Mouse (Mus musculus): Measurements from ENCODE around the gene Tusc2.
"Not testable (repeated sequence)": the region's sequence is repeated elsewhere in the genome, so short reads cannot be mapped to it uniquely, and the experiment has no call there.

Gene Tusc2

GRCm38 (mm10) chr9:107568331-107569261, 5.5 kb downstream of the Tusc2 start:
- peak; percentile 61 for DNase-seq (ENCODE audit: low spot score)

GRCm38 (mm10) chr9:107569270-107569669, 6.2 kb downstream of the Tusc2 start:
- no peak for DNase-seq (ENCODE audit: low spot score)

- no peak for DNase-seq (ENCODE audit: low spot score)
These were observed 7.0 kb downstream of the Tusc2 start for GRCm38 (mm10) chr9:107570016-107570415.

GRCm38 (mm10) chr9:107570845-107571244, 7.8 kb downstream of the Tusc2 start:
- DNase-seq (ENCODE audit: low spot score), result no peak

GRCm38 (mm10) chr9:107571534-107572326, 8.7 kb downstream of the Tusc2 start:
- no peak for DNase-seq (ENCODE audit: low spot score)

GRCm38 (mm10) chr9:107572327-107572662, 9.2 kb downstream of the Tusc2 start:
- no peak for DNase-seq (ENCODE audit: low spot score)

- DNase-seq (ENCODE audit: low spot score), result not testable (repeated sequence)
These were observed 10.7 kb downstream of the Tusc2 start for GRCm38 (mm10) chr9:107573774-107574173.

GRCm38 (mm10) chr9:107575579-107576356, 12.7 kb downstream of the Tusc2 start:
- DNase-seq (ENCODE audit: low spot score), result no peak

- DNase-seq (ENCODE audit: low spot score), result no peak
These were observed 13.5 kb downstream of the Tusc2 start, which contains the start of gene Hyal1 for GRCm38 (mm10) chr9:107576357-107577107. TSS of gene Hyal1 (plus strand) at chr9:107576927.

GRCm38 (mm10) chr9:107577871-107578270, 14.8 kb downstream of the Tusc2 start:
- no peak for DNase-seq (ENCODE audit: low spot score)

GRCm38 (mm10) chr9:107578587-107578986, 15.5 kb downstream of the Tusc2 start, which contains the start of gene Naa80:
TSS of gene Naa80 (plus strand) at chr9:107578887.
- no peak for DNase-seq (ENCODE audit: low spot score)

- no peak for DNase-seq (ENCODE audit: low spot score)
These were observed 16.2 kb downstream of the Tusc2 start for GRCm38 (mm10) chr9:107579023-107579900.

GRCm38 (mm10) chr9:107580501-107581317, 17.7 kb downstream of the Tusc2 start, which contains the start of gene Hyal3:
TSS of gene Hyal3 (plus strand) at chr9:107580818.
- DNase-seq (ENCODE audit: low spot score), result peak; percentile 82

GRCm38 (mm10) chr9:107581584-107581983, 18.5 kb downstream of the Tusc2 start:
- no peak for DNase-seq (ENCODE audit: low spot score)

- no peak for DNase-seq (ENCODE audit: low spot score)
These were observed 19.5 kb downstream of the Tusc2 start for GRCm38 (mm10) chr9:107582509-107583062.

GRCm38 (mm10) chr9:107583174-107583573, 20.1 kb downstream of the Tusc2 start:
- no peak for DNase-seq (ENCODE audit: low spot score)

- DNase-seq (ENCODE audit: low spot score), result no peak
These were observed 23.4 kb downstream of the Tusc2 start for GRCm38 (mm10) chr9:107586504-107586903.

- DNase-seq (ENCODE audit: low spot score), result peak; percentile 97
These were observed 24.1 kb downstream of the Tusc2 start, which contains the start of gene Ifrd2 for GRCm38 (mm10) chr9:107586974-107587832. TSS of gene Ifrd2 (plus strand) at chr9:107587642.

All from layer of hippocampus, adult 9-10 months (tissue).